Mouse (Mus musculus): ENCODE data around the gene Il6ra. TPM values are rescaled to one million over a fixed set of nuclear protein-coding genes. Genes with fewer than 3 reads are reported as not detected.

The Il6ra gene
- polyA plus RNA-seq, 1 experiment from 2014 or later, result 0.54 TPM

DNA sequence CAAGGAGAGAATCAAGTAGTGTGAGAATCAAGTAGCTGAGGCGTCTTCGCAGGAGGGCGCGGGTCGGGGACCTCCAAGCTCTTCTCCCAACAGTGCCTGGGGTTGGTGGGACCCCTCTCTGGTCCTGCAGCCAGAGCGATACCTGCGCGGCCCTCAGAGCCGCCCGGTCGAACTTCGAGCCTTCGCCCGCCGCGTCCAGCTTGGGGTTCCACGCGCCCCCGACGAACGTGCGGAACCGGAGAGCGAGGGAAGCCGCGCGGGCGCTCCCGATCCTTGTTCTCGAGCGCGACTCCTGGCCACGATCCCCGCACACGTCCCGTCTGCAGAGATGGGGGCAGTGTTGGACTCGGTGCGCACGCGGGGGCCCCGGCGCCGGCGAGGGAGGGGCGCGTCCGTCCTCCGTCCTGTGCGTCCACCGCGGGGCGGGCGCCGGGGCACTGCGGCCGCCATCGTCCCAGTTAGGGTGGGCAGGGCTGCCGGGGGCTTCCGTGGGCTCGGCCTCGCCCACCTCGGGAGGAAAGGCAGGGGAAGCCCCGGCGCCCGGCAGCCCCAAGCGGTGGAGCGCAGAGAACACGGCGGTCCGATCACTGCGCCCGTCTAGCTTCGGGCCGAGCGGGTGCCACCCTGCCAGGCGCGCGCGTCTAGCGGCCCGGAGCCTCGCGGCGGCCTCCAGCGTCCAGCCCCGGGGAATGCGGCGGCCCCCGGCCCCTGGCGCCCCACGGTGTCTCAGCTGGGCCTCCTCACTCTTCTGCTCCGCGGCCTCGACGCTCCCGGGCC is 82.0 kb downstream of the Il6ra start, which contains the start of gene She:
Gene She, plus strand, starts transcription at position 556 of the 777 bp plus-strand sequence.
- peaks cover 45% of the 10 kb centered on the region for H3K27me3 ChIP-seq (replicated peaks; ENCODE audit: control insufficient read depth, insufficient read depth, low read length)
- 2% methylated on average over 84 of the region's 96 CpGs for WGBS
- H3K9me3 ChIP-seq (ENCODE audit: control insufficient read depth, low read length), result no peaks in the 10 kb centered on the region
- no peak within 1 kb of the TSS for H3K27ac ChIP-seq (ENCODE audit: low read length)
- peak within 1 kb of the TSS; percentile 51 for H3K4me2 ChIP-seq (ENCODE audit: low read length)
- peak within 1 kb of the TSS; percentile 38 for H3K4me3 ChIP-seq (replicated peaks; ENCODE audit: low read length)
- no peak for ATAC-seq
- no peaks in the 10 kb centered on the region for H3K36me3 ChIP-seq (ENCODE audit: control insufficient read depth, insufficient read depth)
- H3K4me1 ChIP-seq (replicated peaks; ENCODE audit: control insufficient read depth, insufficient read depth, low read length), result peaks cover 10% of the 10 kb centered on the region
- H3K9ac ChIP-seq (replicated peaks; ENCODE audit: low read depth, low read length), result peak within 1 kb of the TSS; percentile 30; the same call in 1 of the 2 replicates

DNA sequence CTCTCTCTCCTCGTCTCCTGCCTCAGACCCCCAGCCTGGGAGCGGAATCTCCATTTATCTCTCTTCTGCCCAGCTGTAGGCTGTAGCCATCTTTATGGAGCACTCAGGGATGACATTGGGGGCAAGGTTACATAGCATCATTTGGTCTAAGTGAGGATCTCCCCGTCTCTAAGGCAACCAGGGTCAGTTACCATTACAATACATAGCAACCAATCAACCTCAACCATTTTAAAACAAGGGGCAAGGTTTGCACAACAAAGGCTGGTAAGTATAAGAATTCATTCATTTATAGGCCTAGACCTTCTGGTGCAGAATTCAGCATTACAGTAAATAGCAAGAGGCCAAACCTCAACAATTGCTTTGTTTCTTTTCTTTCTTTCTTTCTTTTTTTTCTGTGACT is 86.7 kb downstream of the Il6ra start:
- Histone ChIP-seq H3K9me3 (ENCODE audit: control insufficient read depth, low read length) (no peaks in the 10 kb centered on the region), H3K4me3 (replicated peaks; ENCODE audit: low read length) (no peak overlapping the region), H3K36me3 (ENCODE audit: control insufficient read depth, insufficient read depth) (no peaks in the 10 kb centered on the region), H3K9ac (replicated peaks; ENCODE audit: low read depth, low read length) (no peak overlapping the region), H3K27ac (ENCODE audit: low read length) (no peak overlapping the region), H3K27me3 (replicated peaks; ENCODE audit: control insufficient read depth, insufficient read depth, low read length) (peaks cover 29% of the 10 kb centered on the region), H3K4me2 (ENCODE audit: low read length) (no peak overlapping the region), H3K4me1 (replicated peaks; ENCODE audit: control insufficient read depth, insufficient read depth, low read length) (peaks cover 6% of the 10 kb centered on the region)
- WGBS, result 77% methylated on average over 3 of the region's 3 CpGs
- no peak for ATAC-seq

DNA sequence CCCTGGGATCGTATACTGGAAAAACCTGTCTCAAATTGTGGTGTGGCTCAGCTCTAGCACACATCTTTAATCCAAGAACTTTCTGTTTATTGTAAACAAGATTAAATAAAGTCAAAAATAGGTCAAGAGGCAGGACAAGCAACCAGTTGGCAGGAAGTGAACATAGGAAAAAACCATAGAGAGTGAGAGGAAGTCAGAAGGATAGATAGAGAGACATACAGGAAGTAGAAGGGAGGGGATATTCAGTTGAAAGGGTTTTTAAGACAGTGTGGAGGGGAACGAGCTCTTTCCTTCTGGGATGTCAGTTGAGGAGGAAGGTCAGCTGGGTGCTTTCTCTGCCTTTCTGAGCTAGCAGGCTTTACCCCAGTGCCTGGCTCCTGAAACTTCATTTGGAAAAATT is 89.4 kb downstream of the Il6ra start:
- H3K27ac ChIP-seq (ENCODE audit: low read length), result no peak overlapping the region
- H3K9me3 ChIP-seq (ENCODE audit: control insufficient read depth, low read length), result no peaks in the 10 kb centered on the region
- no peak overlapping the region for H3K4me3 ChIP-seq (replicated peaks; ENCODE audit: low read length)
- ATAC-seq, result no peak
- H3K9ac ChIP-seq (replicated peaks; ENCODE audit: low read depth, low read length), result no peak overlapping the region
- H3K27me3 ChIP-seq (replicated peaks; ENCODE audit: control insufficient read depth, insufficient read depth, low read length), result peaks cover 2% of the 10 kb centered on the region; the same call in 1 of the 2 replicates
- WGBS, result 57% methylated on average over 2 of the region's 2 CpGs
- no peak overlapping the region for H3K4me2 ChIP-seq (ENCODE audit: low read length)
- no peaks in the 10 kb centered on the region for H3K36me3 ChIP-seq (ENCODE audit: control insufficient read depth, insufficient read depth)
- no peaks in the 10 kb centered on the region for H3K4me1 ChIP-seq (replicated peaks; ENCODE audit: control insufficient read depth, insufficient read depth, low read length)

DNA sequence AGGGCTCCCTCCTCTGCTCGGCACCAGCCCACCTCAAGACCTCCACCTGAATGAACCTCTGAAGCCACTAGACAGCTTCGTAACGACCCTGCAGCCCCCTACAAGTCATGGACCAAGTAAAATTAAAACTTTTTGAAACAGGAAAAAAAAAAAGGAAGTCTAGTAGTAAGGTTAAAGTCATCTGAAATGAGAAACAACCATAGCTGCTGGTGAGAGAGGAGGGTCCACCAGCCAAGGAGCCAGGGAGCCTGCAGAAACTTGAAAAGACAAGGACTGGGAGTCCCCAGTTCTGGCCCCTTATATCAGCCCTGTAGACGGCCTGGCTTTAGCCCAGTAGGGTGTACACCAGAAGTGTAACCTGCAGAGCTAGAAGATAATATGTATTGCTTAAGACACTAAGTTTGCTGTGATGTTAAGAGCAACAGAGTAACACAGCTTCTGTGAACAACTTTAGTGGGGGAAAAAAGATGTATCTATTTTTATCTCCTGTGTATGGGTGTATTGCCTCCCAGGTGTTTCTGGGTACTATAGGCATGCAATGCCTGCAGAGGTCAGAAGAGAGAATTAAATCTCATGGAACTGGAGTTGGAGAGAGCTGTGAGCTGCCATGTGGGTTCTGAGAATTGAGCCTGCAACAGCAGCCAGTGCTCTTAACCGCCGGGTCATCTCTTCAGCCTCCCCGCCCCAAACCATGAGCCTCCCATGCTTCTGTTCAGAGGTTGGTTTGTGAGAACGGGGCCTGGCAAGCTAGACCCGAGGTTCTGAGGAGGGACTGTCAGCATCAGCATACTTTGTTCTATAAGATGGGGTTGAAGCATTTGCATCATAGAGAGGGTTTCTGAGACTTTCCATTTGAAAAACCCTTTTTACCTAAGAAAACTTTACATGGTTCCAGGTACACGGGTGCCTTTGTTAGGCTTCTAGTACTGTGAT is 91.2 kb downstream of the Il6ra start:
- Histone ChIP-seq H3K9me3 (ENCODE audit: control insufficient read depth, low read length) (no peaks in the 10 kb centered on the region), H3K9ac (replicated peaks; ENCODE audit: low read depth, low read length) (no peak overlapping the region), H3K27me3 (replicated peaks; ENCODE audit: control insufficient read depth, insufficient read depth, low read length) (no peaks in the 10 kb centered on the region), H3K4me2 (ENCODE audit: low read length) (no peak overlapping the region), H3K4me1 (replicated peaks; ENCODE audit: control insufficient read depth, insufficient read depth, low read length) (no peaks in the 10 kb centered on the region), H3K27ac (ENCODE audit: low read length) (no peak overlapping the region), H3K4me3 (replicated peaks; ENCODE audit: low read length) (no peak overlapping the region), H3K36me3 (ENCODE audit: control insufficient read depth, insufficient read depth) (no peaks in the 10 kb centered on the region)
- ATAC-seq, result no peak
- WGBS, result 77% methylated on average over 10 of the region's 10 CpGs

DNA sequence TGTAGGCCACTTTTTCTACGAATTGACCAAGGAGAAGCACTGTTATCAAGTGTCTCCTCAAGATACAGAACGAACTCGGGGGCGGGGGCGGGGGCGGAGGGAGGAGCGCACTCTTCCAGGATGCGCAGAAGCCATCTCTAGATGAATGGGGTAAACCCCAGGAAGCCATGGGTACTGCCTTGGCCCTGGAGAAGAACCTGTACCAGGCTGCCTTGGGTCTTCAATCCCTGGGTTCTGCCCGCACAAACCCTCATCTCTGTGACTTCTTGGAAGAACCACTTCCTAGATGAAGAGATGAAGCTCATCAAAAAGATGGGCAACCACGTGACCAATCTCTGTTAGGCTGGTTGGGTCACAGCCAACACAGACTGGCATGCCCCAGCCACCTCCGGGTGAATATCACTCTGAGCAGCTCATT is 91.9 kb downstream of the Il6ra start:
- H3K9ac ChIP-seq (replicated peaks; ENCODE audit: low read depth, low read length), result no peak overlapping the region
- no peak for ATAC-seq
- H3K9me3 ChIP-seq (ENCODE audit: control insufficient read depth, low read length), result no peaks in the 10 kb centered on the region
- no peaks in the 10 kb centered on the region for H3K27me3 ChIP-seq (replicated peaks; ENCODE audit: control insufficient read depth, insufficient read depth, low read length)
- no peak overlapping the region for H3K27ac ChIP-seq (ENCODE audit: low read length)
- H3K4me1 ChIP-seq (replicated peaks; ENCODE audit: control insufficient read depth, insufficient read depth, low read length), result no peaks in the 10 kb centered on the region
- H3K36me3 ChIP-seq (ENCODE audit: control insufficient read depth, insufficient read depth), result no peaks in the 10 kb centered on the region
- H3K4me2 ChIP-seq (ENCODE audit: low read length), result no peak overlapping the region
- H3K4me3 ChIP-seq (replicated peaks; ENCODE audit: low read length), result no peak overlapping the region
- WGBS, result 87% methylated on average over 11 of the region's 11 CpGs

DNA sequence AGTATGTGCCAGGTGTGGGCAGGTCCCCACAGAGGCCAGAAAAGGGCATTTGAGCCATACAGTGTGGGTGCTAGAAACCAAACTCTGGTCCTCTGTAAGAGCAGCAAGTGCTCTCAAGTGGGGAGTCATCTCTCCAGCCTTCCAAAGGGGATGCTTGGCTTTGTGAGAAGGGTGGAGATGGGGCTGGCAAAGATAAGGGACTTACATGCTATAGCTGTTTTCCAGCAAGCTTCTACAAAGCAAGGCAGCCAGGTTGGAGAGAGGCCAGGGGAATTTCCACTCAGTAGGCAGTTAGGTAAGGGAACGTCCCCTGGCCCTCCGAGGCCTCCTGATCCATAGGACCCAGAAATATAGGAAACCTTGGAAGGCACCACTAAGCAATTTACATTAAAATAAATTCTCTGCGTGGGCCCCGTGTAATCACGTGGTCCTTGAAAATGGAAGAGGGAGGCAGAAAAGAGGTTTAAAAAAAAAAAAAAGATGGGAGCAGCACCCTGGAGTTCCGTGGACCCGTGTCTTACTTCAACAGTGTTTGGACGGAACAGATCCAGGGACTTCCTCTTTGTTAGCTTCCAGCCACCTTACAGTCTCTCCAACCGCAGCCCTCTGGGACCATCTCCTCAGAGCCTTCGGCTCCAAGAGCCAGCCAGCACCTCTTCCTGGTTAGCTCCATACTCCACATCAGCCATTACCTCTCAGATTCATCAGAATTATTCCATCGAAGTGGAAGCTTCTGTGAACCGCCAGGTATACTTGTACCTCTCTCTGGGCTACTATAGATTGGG is 92.5 kb downstream of the Il6ra start:
- Histone ChIP-seq H3K4me1 (replicated peaks; ENCODE audit: control insufficient read depth, insufficient read depth, low read length) (no peaks in the 10 kb centered on the region), H3K4me2 (ENCODE audit: low read length) (no peak overlapping the region), H3K27ac (ENCODE audit: low read length) (no peak overlapping the region), H3K36me3 (ENCODE audit: control insufficient read depth, insufficient read depth) (no peaks in the 10 kb centered on the region), H3K9ac (replicated peaks; ENCODE audit: low read depth, low read length) (no peak overlapping the region), H3K27me3 (replicated peaks; ENCODE audit: control insufficient read depth, insufficient read depth, low read length) (no peaks in the 10 kb centered on the region), H3K9me3 (ENCODE audit: control insufficient read depth, low read length) (no peaks in the 10 kb centered on the region), H3K4me3 (replicated peaks; ENCODE audit: low read length) (no peak overlapping the region)
- WGBS, result 82% methylated on average over 12 of the region's 12 CpGs
- ATAC-seq, result no peak

DNA sequence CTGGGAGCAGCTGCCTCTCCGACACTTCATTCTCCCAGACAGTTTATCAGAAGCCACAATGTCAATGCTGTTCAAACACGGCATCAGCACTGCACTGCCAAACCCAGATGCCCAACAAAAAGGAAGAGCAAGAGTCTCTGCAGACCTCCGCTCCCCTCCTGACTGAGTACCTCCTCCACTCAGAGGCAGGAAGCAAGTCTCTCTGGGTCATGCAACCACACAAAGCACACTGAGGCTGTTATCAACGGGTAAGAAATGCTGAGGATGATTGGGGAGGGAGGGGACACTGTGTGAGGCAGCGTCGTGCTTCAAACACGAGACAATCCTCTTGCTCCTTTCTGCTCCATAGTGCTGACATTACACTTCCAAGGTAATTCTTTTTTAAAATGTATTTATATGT is 93.1 kb downstream of the Il6ra start:
- no peak overlapping the region for H3K27ac ChIP-seq (ENCODE audit: low read length)
- no peak overlapping the region for H3K4me2 ChIP-seq (ENCODE audit: low read length)
- 75% methylated on average over 7 of the region's 7 CpGs for WGBS
- H3K4me1 ChIP-seq (replicated peaks; ENCODE audit: control insufficient read depth, insufficient read depth, low read length), result no peaks in the 10 kb centered on the region
- no peak overlapping the region for H3K4me3 ChIP-seq (replicated peaks; ENCODE audit: low read length)
- ATAC-seq, result no peak
- no peaks in the 10 kb centered on the region for H3K9me3 ChIP-seq (ENCODE audit: control insufficient read depth, low read length)
- H3K27me3 ChIP-seq (replicated peaks; ENCODE audit: control insufficient read depth, insufficient read depth, low read length), result no peaks in the 10 kb centered on the region
- H3K9ac ChIP-seq (replicated peaks; ENCODE audit: low read depth, low read length), result no peak overlapping the region
- no peaks in the 10 kb centered on the region for H3K36me3 ChIP-seq (ENCODE audit: control insufficient read depth, insufficient read depth)

DNA sequence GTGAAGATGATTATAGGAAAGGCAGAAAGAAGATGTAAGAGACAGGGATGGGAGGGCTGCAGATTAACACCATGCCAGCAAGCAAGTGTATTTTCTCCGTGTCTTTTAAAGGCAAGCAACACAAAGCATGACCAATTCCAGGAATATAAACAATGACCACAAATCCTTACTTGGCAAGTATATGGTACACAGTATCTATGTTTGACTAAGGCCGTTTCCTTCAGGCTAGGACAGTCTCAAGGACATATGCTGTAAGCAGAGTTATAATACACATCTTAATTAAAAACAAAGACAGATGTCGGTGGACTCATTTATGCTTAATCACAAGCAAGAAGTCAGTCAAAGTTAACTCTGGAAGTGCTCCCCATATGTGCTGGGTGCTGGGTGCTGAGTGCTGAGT is 94.4 kb downstream of the Il6ra start:
- Histone ChIP-seq H3K4me1 (replicated peaks; ENCODE audit: control insufficient read depth, insufficient read depth, low read length) (no peaks in the 10 kb centered on the region), H3K9ac (replicated peaks; ENCODE audit: low read depth, low read length) (no peak overlapping the region), H3K27me3 (replicated peaks; ENCODE audit: control insufficient read depth, insufficient read depth, low read length) (no peaks in the 10 kb centered on the region), H3K4me3 (replicated peaks; ENCODE audit: low read length) (no peak overlapping the region), H3K4me2 (ENCODE audit: low read length) (no peak overlapping the region), H3K9me3 (ENCODE audit: control insufficient read depth, low read length) (no peaks in the 10 kb centered on the region), H3K36me3 (ENCODE audit: control insufficient read depth, insufficient read depth) (no peaks in the 10 kb centered on the region), H3K27ac (ENCODE audit: low read length) (no peak overlapping the region)
- ATAC-seq, result no peak
- WGBS, result 67% methylated on average over 3 of the region's 3 CpGs

DNA sequence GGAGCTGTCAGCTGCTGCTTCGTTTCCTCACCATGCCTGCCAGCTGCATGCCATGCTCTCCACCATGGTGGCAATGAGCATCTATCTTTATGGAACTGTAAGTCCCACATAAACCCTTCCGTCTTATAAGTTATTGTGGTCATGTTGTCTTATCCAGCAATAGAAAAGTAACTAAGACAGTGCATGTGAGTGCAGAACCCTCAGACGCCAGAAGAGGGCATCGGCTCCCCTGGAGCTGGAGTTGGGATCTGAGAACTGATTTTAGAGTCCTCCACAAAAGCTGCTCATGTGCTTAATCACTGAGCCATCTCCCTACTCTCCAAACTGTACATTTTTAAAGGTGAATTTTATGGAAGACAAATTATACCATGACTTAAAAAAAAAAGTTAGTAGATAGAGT is 95.9 kb downstream of the Il6ra start:
- no peaks in the 10 kb centered on the region for H3K27me3 ChIP-seq (replicated peaks; ENCODE audit: control insufficient read depth, insufficient read depth, low read length)
- no peak overlapping the region for H3K4me2 ChIP-seq (ENCODE audit: low read length)
- no peak overlapping the region for H3K27ac ChIP-seq (ENCODE audit: low read length)
- 77% methylated on average over 4 of the region's 4 CpGs for WGBS
- no peak overlapping the region for H3K4me3 ChIP-seq (replicated peaks; ENCODE audit: low read length)
- no peaks in the 10 kb centered on the region for H3K9me3 ChIP-seq (ENCODE audit: control insufficient read depth, low read length)
- no peak for ATAC-seq
- H3K36me3 ChIP-seq (ENCODE audit: control insufficient read depth, insufficient read depth), result no peaks in the 10 kb centered on the region
- H3K9ac ChIP-seq (replicated peaks; ENCODE audit: low read depth, low read length), result no peak overlapping the region
- H3K4me1 ChIP-seq (replicated peaks; ENCODE audit: control insufficient read depth, insufficient read depth, low read length), result no peaks in the 10 kb centered on the region
